Mouse (Mus musculus) bone marrow macrophage, adult 2 months (primary cell): ENCODE data around the gene Cd248. TPM values are rescaled to one million over a fixed set of nuclear protein-coding genes. Genes with fewer than 3 reads are reported as not detected.
A peak's percentile ranks its signal among the peaks of the same experiment; 100 is the strongest.

ENCODE experiments used
- H3K27ac ChIP-seq: 2 replicates; pipeline ENCODE4 v1.5.1; 2012; ENCODE audit warnings: low read depth, low read length; ENCODE audit not compliant: insufficient read depth
- H3K4me1 ChIP-seq: 2 replicates; pipeline ENCODE4 v1.6.1; 2012; ENCODE audit warnings: low read length; ENCODE audit not compliant: control insufficient read depth, insufficient read depth
- H3K4me3 ChIP-seq: 2 replicates; pipeline ENCODE4 v1.5.1; 2012; ENCODE audit warnings: mild to moderate bottlenecking, low read length, moderate library complexity; ENCODE audit not compliant: insufficient read depth
- CTCF ChIP-seq: IDR thresholded peaks from 2 replicates; pipeline ENCODE4 v1.5.1; 2012; ENCODE audit warnings: low read depth, mild to moderate bottlenecking, low read length, moderate library complexity
- POLR2A ChIP-seq: IDR thresholded peaks from 2 replicates; pipeline ENCODE4 v1.6.1; 2012; ENCODE audit warnings: mild to moderate bottlenecking, low read depth, low read length, borderline replicate concordance
- polyA plus RNA-seq: library from polyadenylated mRNA; stranded (reverse); fragments of >200 nt; gene quantifications from 2 replicates; pipeline ENCODE4 v1.2.4, GENCODE M21; 2012; ENCODE audit not compliant: missing spikeins, insufficient read depth, insufficient read length

The Cd248 gene
- polyA plus RNA-seq, result 0.31 and 0.35 TPM in 2 replicates

- H3K4me3 ChIP-seq, result no peak within 1 kb of the TSS
- H3K4me1 ChIP-seq, result peaks cover 6% of the 10 kb centered on the region; the same call in 1 of the 2 replicates
- TF ChIP-seq POLR2A, result no peak
- no peak for TF ChIP-seq CTCF
- no peak within 1 kb of the TSS for H3K27ac ChIP-seq
These were observed at the start of gene Cd248 for GRCm38 (mm10) chr19:5067867-5068569. Gene Cd248 (plus strand): TSS chr19:5068078.

GRCm38 (mm10) chr19:5018191-5018590 lies 49.7 kb upstream of the Cd248 start:
- no peak overlapping the region for H3K4me3 ChIP-seq
- TF ChIP-seq POLR2A, result no peak
- TF ChIP-seq CTCF, result no peak
- peak overlapping the region; percentile 61; the same call in 1 of the 2 replicates for H3K27ac ChIP-seq
- peaks cover 26% of the 10 kb centered on the region for H3K4me1 ChIP-seq

GRCm38 (mm10) chr19:5021416-5021815 lies 46.5 kb upstream of the Cd248 start:
- no peak overlapping the region for H3K27ac ChIP-seq
- H3K4me3 ChIP-seq, result no peak overlapping the region
- H3K4me1 ChIP-seq, result peaks cover 25% of the 10 kb centered on the region
- TF ChIP-seq POLR2A, result no peak
- no peak for TF ChIP-seq CTCF

DNA sequence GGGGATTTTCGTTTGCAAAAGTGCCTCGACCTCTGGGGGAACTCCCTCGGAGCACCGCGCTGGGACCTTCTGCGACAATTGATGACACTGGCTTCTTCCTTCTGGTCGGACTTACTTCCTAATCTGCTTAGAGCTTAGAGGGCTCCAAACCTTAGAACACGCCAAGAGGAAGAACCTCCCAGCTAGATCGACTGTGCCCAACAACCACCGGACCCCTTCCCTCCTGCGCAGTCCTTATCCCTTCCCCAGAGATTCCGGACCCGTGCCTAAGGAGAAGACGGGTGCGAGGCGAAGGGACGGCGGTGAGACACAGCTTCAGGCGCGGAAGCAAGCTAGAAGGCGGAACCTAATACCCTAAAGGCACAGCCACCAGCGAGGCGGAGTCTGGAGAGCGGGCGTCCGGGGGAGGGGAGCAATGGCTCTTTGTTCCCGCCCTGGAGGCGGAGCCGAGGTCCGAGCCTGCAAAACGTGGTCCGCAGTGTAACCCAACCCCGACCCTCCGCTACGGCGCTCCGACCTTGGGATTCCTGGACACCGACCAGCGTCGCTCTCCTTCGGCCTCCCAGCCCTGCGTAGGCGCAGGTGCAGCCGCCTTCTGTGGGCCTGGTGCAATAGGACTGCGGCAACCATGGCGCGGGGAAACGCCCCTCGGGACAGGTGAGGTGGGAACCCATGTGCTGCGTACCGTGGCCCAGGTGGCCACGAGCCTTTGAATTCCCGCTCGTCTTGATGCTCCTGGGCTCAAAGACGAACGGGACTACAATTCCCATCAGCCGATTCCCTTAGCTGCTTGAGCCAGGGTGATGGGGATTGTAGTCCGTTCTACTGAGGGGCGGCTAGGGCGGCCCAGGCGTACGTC lies 44.0 kb upstream of the Cd248 start, which contains the start of gene Slc29a2:
Slc29a2 (plus strand) TSS at position 240 of the 859 bp plus-strand sequence.
- H3K27ac ChIP-seq, result peak within 1 kb of the TSS; percentile 85
- TF ChIP-seq POLR2A, result no peak
- TF ChIP-seq CTCF, result no peak
- H3K4me1 ChIP-seq, result peaks cover 7% of the 10 kb centered on the region
- H3K4me3 ChIP-seq, result peak within 1 kb of the TSS; percentile 83

GRCm38 (mm10) chr19:5026111-5026510 lies 41.8 kb upstream of the Cd248 start:
- peaks cover 4% of the 10 kb centered on the region; the same call in 1 of the 2 replicates for H3K4me1 ChIP-seq
- H3K27ac ChIP-seq, result no peak overlapping the region
- H3K4me3 ChIP-seq, result no peak overlapping the region
- no peak for TF ChIP-seq POLR2A
- no peak for TF ChIP-seq CTCF

- no peak overlapping the region for H3K4me3 ChIP-seq
- no peak for TF ChIP-seq POLR2A
- no peak for TF ChIP-seq CTCF
- H3K4me1 ChIP-seq, result no peaks in the 10 kb centered on the region
- H3K27ac ChIP-seq, result no peak overlapping the region
These were observed 35.2 kb upstream of the Cd248 start for GRCm38 (mm10) chr19:5032686-5033085.

DNA sequence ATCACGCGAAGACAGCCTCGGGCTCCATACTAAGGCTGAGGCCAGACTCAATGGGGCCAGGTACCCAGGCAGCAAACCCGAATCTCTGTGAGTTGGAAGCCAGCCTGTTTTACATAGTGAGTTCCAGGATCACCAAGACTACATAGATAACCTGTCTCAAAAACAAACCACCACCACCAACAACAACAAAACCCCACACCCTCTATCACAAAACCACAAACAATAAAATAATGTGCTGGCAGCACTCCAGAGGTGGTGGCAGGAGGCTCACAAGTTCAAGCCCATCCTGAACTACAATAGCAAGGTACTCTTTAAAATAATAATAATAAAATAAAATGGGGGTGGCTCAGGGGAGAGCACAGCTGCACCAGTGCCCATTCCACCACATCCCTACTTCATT lies 31.3 kb upstream of the Cd248 start:
- Histone ChIP-seq H3K27ac (no peak overlapping the region), H3K4me1 (peaks cover 10% of the 10 kb centered on the region), H3K4me3 (no peak overlapping the region)
- no peak for TF ChIP-seq POLR2A
- TF ChIP-seq CTCF, result no peak

- Histone ChIP-seq H3K27ac (peak overlapping the region; percentile 12; the same call in 1 of the 2 replicates), H3K4me3 (peak overlapping the region; percentile 91), H3K4me1 (peaks cover 16% of the 10 kb centered on the region)
- TF ChIP-seq CTCF (no peak), POLR2A (no peak)
These were observed 30.0 kb upstream of the Cd248 start for GRCm38 (mm10) chr19:5037678-5038571.

GRCm38 (mm10) chr19:5038709-5039156 lies 29.1 kb upstream of the Cd248 start, which contains the start of the genes B4gat1 and AC124502.3:
Gene B4gat1 (plus strand): TSS chr19:5038826.
Gene AC124502.3 (plus strand): TSS chr19:5038891.
- Histone ChIP-seq H3K27ac (peak within 1 kb of the TSS; percentile 12; the same call in 1 of the 2 replicates), H3K4me3 (peak within 1 kb of the TSS; percentile 91), H3K4me1 (peaks cover 16% of the 10 kb centered on the region)
- no peak for TF ChIP-seq CTCF
- TF ChIP-seq POLR2A, result no peak
